ENCODE assay signal across 1 mouse cellular context in genomic region chr11:69945997-69946891, GRCm38 (mm10).
A peak's percentile ranks its signal among the peaks of the same experiment; 100 is the strongest.
TF ChIP-seq lines count a peak whose summit lies in the region.

No protein-coding gene starts in this region.

TF ChIP-seq in CH12.LX, 34 proteins besides CTCF, POLR2A, EP300 and RAD21 (continued from another document):
- TF ChIP-seq MEF2A (IDR thresholded peaks at IDR 0.05; ENCODE audit: borderline replicate concordance, low read depth, low read length) (peak; percentile 25; the same call in 1 of the 2 replicates), CHD1 (IDR thresholded peaks at IDR 0.05; ENCODE audit: low read depth, low read length) (no peak), ZKSCAN1 (IDR thresholded peaks at IDR 0.05; ENCODE audit: borderline replicate concordance, low read depth, low read length) (no peak), KAT2A (IDR thresholded peaks at IDR 0.05; ENCODE audit: insufficient replicate concordance, low read length) (no peak), TCF12 (IDR thresholded peaks at IDR 0.05; ENCODE audit: low read depth, low read length) (peak; percentile 24; the same call in 1 of the 2 replicates), TBP (conservative IDR thresholded peaks at IDR 0.05; ENCODE audit: low read depth, low read length) (no peak), USF1 (IDR thresholded peaks at IDR 0.05; ENCODE audit: low read depth, low read length) (no peak), JUN (IDR thresholded peaks at IDR 0.05; ENCODE audit: insufficient read depth, low read depth, low read length) (no peak), POLR2AphosphoS2 (IDR thresholded peaks at IDR 0.05; ENCODE audit: low read depth, low read length) (no peak), SIN3A (IDR thresholded peaks at IDR 0.05; ENCODE audit: low read length) (peak; percentile 11; the same call in 1 of the 2 replicates), IRF4 (IDR thresholded peaks at IDR 0.05; ENCODE audit: low read depth, low read length) (peak; percentile 54), ZNF384 (IDR thresholded peaks at IDR 0.05; ENCODE audit: low read depth, low read length) (no peak), PAX5 (IDR thresholded peaks at IDR 0.05; ENCODE audit: low read length) (no peak), NRF1 (IDR thresholded peaks at IDR 0.05; ENCODE audit: low read depth, low read length) (0 out of 2 replicates have a peak, but pooled peaks have one; percentile 15), ELF1 (IDR thresholded peaks at IDR 0.05; ENCODE audit: low read depth, low read length) (no peak), ZMIZ1 (IDR thresholded peaks at IDR 0.05; ENCODE audit: low read depth, low read length) (no peak), CHD2 (IDR thresholded peaks at IDR 0.05; ENCODE audit: low read length) (no peak)
